Mouse (Mus musculus) limb, embryonic 10.5 days (tissue): ENCODE measurements around the gene B230118H07Rik. TPM values are rescaled to one million over a fixed set of nuclear protein-coding genes. Genes with fewer than 3 reads are reported as not detected.
"Not testable (repeated sequence)": the region's sequence is repeated elsewhere in the genome, so short reads cannot be mapped to it uniquely, and the experiment has no call there.

Experiments
- DNase-seq: peaks from one replicate; pipeline ENCODE4 v3.0.0-alpha.2; 2017; ENCODE audit warnings: low spot score
- H3K27ac ChIP-seq: fragments of 300-500 bp; sonication (generic); 2 replicates; pipeline ENCODE4 v1.5.1; 2016; ENCODE audit warnings: mild to moderate bottlenecking
- H3K27me3 ChIP-seq: fragments of 300-500 bp; sonication (generic); 2 replicates; pipeline ENCODE4 v1.6.1; 2016; ENCODE audit warnings: low read depth, mild to moderate bottlenecking; ENCODE audit not compliant: poor library complexity, severe bottlenecking
- H3K36me3 ChIP-seq: fragments of 300-500 bp; sonication (generic); 2 replicates; pipeline ENCODE4 v1.6.1; 2016; ENCODE audit warnings: mild to moderate bottlenecking, moderate library complexity
- H3K4me1 ChIP-seq: fragments of 300-500 bp; sonication (generic); 2 replicates; pipeline ENCODE4 v1.6.1; 2016
- H3K4me3 ChIP-seq: fragments of 300-500 bp; sonication (generic); 2 replicates; pipeline ENCODE4 v1.5.1; 2016; ENCODE audit warnings: mild to moderate bottlenecking, moderate library complexity
- H3K9me3 ChIP-seq: fragments of 300-500 bp; sonication (generic); replicated peaks from 2 replicates; pipeline ENCODE4 v1.6.1; 2016; ENCODE audit warnings: mild to moderate bottlenecking
- WGBS: fragments of 180-500 bp; shearing (Covaris S2); methylation state at CpG from one replicate; pipeline ENCODE4 v1.1.7; 2016; 5-methylcytosine and 5-hydroxymethylcytosine counted together
- polyA plus RNA-seq: library from polyadenylated mRNA; unstranded; fragments of >200 nt; fragmentation: Nextera tagmentation; extraction: Ambion mirVana; gene quantifications from 2 replicates; pipeline ENCODE4 v1.2.1, GENCODE M21; 2016

B230118H07Rik gene
- polyA plus RNA-seq, 1 experiment from 2014 or later, result 54.4 TPM

GRCm38 (mm10) chr2:101563206-101563605, 86.1 kb downstream of the B230118H07Rik start:
- WGBS, result 83% methylated on average over 6 of the region's 6 CpGs
- no peaks in the 10 kb centered on the region for H3K36me3 ChIP-seq
- no peak overlapping the region for H3K4me3 ChIP-seq
- H3K27me3 ChIP-seq, result no peaks in the 10 kb centered on the region
- H3K4me1 ChIP-seq, result no peaks in the 10 kb centered on the region
- DNase-seq, result peak; percentile 20
- H3K27ac ChIP-seq, result no peak overlapping the region
- no peaks in the 10 kb centered on the region for H3K9me3 ChIP-seq

- DNase-seq, result no peak
- Histone ChIP-seq H3K4me1 (no peaks in the 10 kb centered on the region), H3K4me3 (no peak overlapping the region), H3K9me3 (no peaks in the 10 kb centered on the region), H3K27ac (no peak overlapping the region), H3K27me3 (no peaks in the 10 kb centered on the region), H3K36me3 (no peaks in the 10 kb centered on the region)
- WGBS, result 91% methylated on average over 3 of the region's 3 CpGs
Observed at GRCm38 (mm10) chr2:101559431-101559830, 89.9 kb downstream of the B230118H07Rik start.

- Histone ChIP-seq H3K36me3 (no peaks in the 10 kb centered on the region), H3K27ac (no peak overlapping the region), H3K27me3 (no peaks in the 10 kb centered on the region), H3K9me3 (no peaks in the 10 kb centered on the region), H3K4me1 (no peaks in the 10 kb centered on the region), H3K4me3 (no peak overlapping the region)
- 84% methylated on average over 1 of the region's 1 CpGs for WGBS
- no peak for DNase-seq
Observed at GRCm38 (mm10) chr2:101555886-101556285, 93.4 kb downstream of the B230118H07Rik start.

- no peaks in the 10 kb centered on the region for H3K27me3 ChIP-seq
- no peaks in the 10 kb centered on the region for H3K4me1 ChIP-seq
- DNase-seq, result no peak
- H3K4me3 ChIP-seq, result no peak overlapping the region
- H3K36me3 ChIP-seq, result no peaks in the 10 kb centered on the region
- WGBS, result 87% methylated on average over 5 of the region's 5 CpGs
- H3K9me3 ChIP-seq, result no peaks in the 10 kb centered on the region
- no peak overlapping the region for H3K27ac ChIP-seq
Observed at GRCm38 (mm10) chr2:101553851-101554250, 95.5 kb downstream of the B230118H07Rik start.

- no peak overlapping the region for H3K27ac ChIP-seq
- H3K27me3 ChIP-seq, result no peaks in the 10 kb centered on the region
- WGBS, result 92% methylated on average over 8 of the region's 8 CpGs
- H3K4me1 ChIP-seq, result no peaks in the 10 kb centered on the region
- H3K9me3 ChIP-seq, result no peaks in the 10 kb centered on the region
- H3K4me3 ChIP-seq, result no peak overlapping the region
- no peaks in the 10 kb centered on the region for H3K36me3 ChIP-seq
- DNase-seq, result no peak
Observed at GRCm38 (mm10) chr2:101552301-101552700, 97.0 kb downstream of the B230118H07Rik start.

- Histone ChIP-seq H3K27me3 (no peaks in the 10 kb centered on the region), H3K4me3 (no peak overlapping the region), H3K4me1 (no peaks in the 10 kb centered on the region), H3K9me3 (no peaks in the 10 kb centered on the region), H3K27ac (no peak overlapping the region), H3K36me3 (no peaks in the 10 kb centered on the region)
- no peak for DNase-seq
- 80% methylated on average over 6 of the region's 6 CpGs for WGBS
Observed at GRCm38 (mm10) chr2:101551026-101551719, 98.2 kb downstream of the B230118H07Rik start.

GRCm38 (mm10) chr2:101550176-101550575, 99.2 kb downstream of the B230118H07Rik start:
- Histone ChIP-seq H3K36me3 (no peaks in the 10 kb centered on the region), H3K4me3 (no peak overlapping the region), H3K27ac (no peak overlapping the region), H3K4me1 (no peaks in the 10 kb centered on the region), H3K27me3 (no peaks in the 10 kb centered on the region), H3K9me3 (no peaks in the 10 kb centered on the region)
- no peak for DNase-seq
- WGBS, result 75% methylated on average over 2 of the region's 2 CpGs

- Histone ChIP-seq H3K27ac (no peak overlapping the region), H3K36me3 (no peaks in the 10 kb centered on the region), H3K27me3 (no peaks in the 10 kb centered on the region), H3K4me3 (no peak overlapping the region), H3K9me3 (no peaks in the 10 kb centered on the region), H3K4me1 (no peaks in the 10 kb centered on the region)
- DNase-seq, result no peak
- 87% methylated on average over 6 of the region's 6 CpGs for WGBS
Observed at GRCm38 (mm10) chr2:101548866-101549265, 100.5 kb downstream of the B230118H07Rik start.

GRCm38 (mm10) chr2:101545593-101545992, 103.7 kb downstream of the B230118H07Rik start:
- Histone ChIP-seq H3K27me3 (no peaks in the 10 kb centered on the region), H3K27ac (no peak overlapping the region), H3K4me1 (no peaks in the 10 kb centered on the region), H3K4me3 (no peak overlapping the region), H3K36me3 (no peaks in the 10 kb centered on the region), H3K9me3 (no peaks in the 10 kb centered on the region)
- DNase-seq, result no peak
- WGBS, result 93% methylated on average over 2 of the region's 2 CpGs

GRCm38 (mm10) chr2:101543704-101544417, 105.5 kb downstream of the B230118H07Rik start:
- DNase-seq, result no peak
- Histone ChIP-seq H3K36me3 (no peaks in the 10 kb centered on the region), H3K27ac (no peak overlapping the region), H3K27me3 (no peaks in the 10 kb centered on the region), H3K4me1 (no peaks in the 10 kb centered on the region), H3K9me3 (no peaks in the 10 kb centered on the region), H3K4me3 (no peak overlapping the region)
- WGBS, result 75% methylated on average over 8 of the region's 8 CpGs

GRCm38 (mm10) chr2:101536887-101537286, 112.4 kb downstream of the B230118H07Rik start:
- not testable (repeated sequence) for H3K36me3 ChIP-seq, H3K27ac ChIP-seq, H3K9me3 ChIP-seq, H3K27me3 ChIP-seq, H3K4me1 ChIP-seq, DNase-seq, H3K4me3 ChIP-seq
- 92% methylated on average over 6 of the region's 6 CpGs for whole genome bisulfite sequencing

- Histone ChIP-seq H3K4me3 (no peak overlapping the region), H3K27me3 (no peaks in the 10 kb centered on the region), H3K9me3 (no peaks in the 10 kb centered on the region), H3K27ac (no peak overlapping the region), H3K4me1 (no peaks in the 10 kb centered on the region), H3K36me3 (no peaks in the 10 kb centered on the region)
- WGBS, result 73% methylated on average over 2 of the region's 2 CpGs
- no peak for DNase-seq
Observed at GRCm38 (mm10) chr2:101533741-101534140, 115.6 kb downstream of the B230118H07Rik start.

- H3K4me3 ChIP-seq, result no peak overlapping the region
- H3K4me1 ChIP-seq, result no peaks in the 10 kb centered on the region
- WGBS, result 72% methylated on average over 6 of the region's 6 CpGs
- no peaks in the 10 kb centered on the region for H3K9me3 ChIP-seq
- no peaks in the 10 kb centered on the region for H3K27me3 ChIP-seq
- no peaks in the 10 kb centered on the region for H3K36me3 ChIP-seq
- DNase-seq, result peak; percentile 46
- H3K27ac ChIP-seq, result no peak overlapping the region
Observed at GRCm38 (mm10) chr2:101525503-101526381, 123.6 kb downstream of the B230118H07Rik start.
